Mouse (Mus musculus): Measurements from ENCODE around the gene Hlf.

DNA sequence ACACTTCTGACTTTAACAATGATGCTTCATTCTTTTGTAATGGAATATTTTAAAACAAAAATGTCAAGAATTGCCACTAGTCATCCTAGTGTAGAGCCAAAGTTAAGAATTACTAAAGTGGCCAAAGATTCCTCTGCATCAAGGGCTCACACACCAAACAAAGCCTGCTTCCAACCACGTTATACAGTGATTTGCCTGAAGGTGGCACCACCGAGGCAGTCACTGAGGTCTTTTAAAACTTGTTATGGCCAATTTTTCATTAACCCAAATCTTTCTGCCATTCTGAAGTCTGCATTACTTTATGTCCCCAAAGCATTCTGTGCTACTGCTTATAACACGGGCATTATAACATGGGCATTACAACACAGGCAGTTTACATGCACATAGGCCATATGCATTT lies 27.3 kb downstream of the Hlf start:
- TF ChIP-seq POLR2A (IDR thresholded peaks at IDR 0.05; ENCODE audit: insufficient read length, low read depth) (no peak), TCF3 (IDR thresholded peaks at IDR 0.05; ENCODE audit: insufficient read length, low read depth) (no peak), USF1 (IDR thresholded peaks at IDR 0.05; ENCODE audit: low read depth) (no peak)

Measured in myocyte (in vitro differentiated cells).